Mouse (Mus musculus): Measurements from ENCODE around the gene Stard10. TPM values are rescaled to one million over a fixed set of nuclear protein-coding genes. Genes with fewer than 3 reads are reported as not detected.

The Stard10 gene
- total and polyA plus RNA-seq, 3 experiments = 53.1 to 113 (median 62.2) TPM

- Histone ChIP-seq H3K27me3 (ENCODE audit: control insufficient read depth, insufficient read depth, low read length) (no peaks in the 10 kb centered on the region), H3K36me3 (ENCODE audit: control insufficient read depth, insufficient read depth, low read length) (no peaks in the 10 kb centered on the region), H3K27ac (no peak overlapping the region), H3K4me1 (ENCODE audit: control insufficient read depth, insufficient read depth, low read length) (peaks cover 3% of the 10 kb centered on the region; the same call in 1 of the 2 replicates), H3K4me3 (no peak overlapping the region), H3K9ac (ENCODE audit: low read depth, low read length) (no peak overlapping the region), H3K79me2 (replicated peaks; ENCODE audit: control insufficient read depth, insufficient read depth, low read length) (no peaks in the 10 kb centered on the region)
- intact Hi-C loops (cut with DNase I) = no loop called here
- DNase-seq = no peak
- 44% methylated on average over 4 of the region's 4 CpGs for WGBS
- TF ChIP-seq CTCF (IDR thresholded peaks at IDR 0.05) (0 out of 2 replicates have a peak, but pooled peaks have one; percentile 14), EP300 (IDR thresholded peaks at IDR 0.05; ENCODE audit: insufficient read depth, low read depth, low read length) (no peak), POLR2A (IDR thresholded peaks at IDR 0.05; ENCODE audit: insufficient read depth, low read depth, low read length) (no peak)
Observed at GRCm38 (mm10) chr7:101328621-101329158, 11.8 kb downstream of the Stard10 start.

- WGBS = 85% methylated on average over 4 of the region's 4 CpGs
- Histone ChIP-seq H3K4me1 (ENCODE audit: control insufficient read depth, insufficient read depth, low read length) (peaks cover 3% of the 10 kb centered on the region; the same call in 1 of the 2 replicates), H3K27me3 (ENCODE audit: control insufficient read depth, insufficient read depth, low read length) (no peaks in the 10 kb centered on the region), H3K9ac (ENCODE audit: low read depth, low read length) (no peak overlapping the region), H3K79me2 (replicated peaks; ENCODE audit: control insufficient read depth, insufficient read depth, low read length) (no peaks in the 10 kb centered on the region), H3K27ac (no peak overlapping the region), H3K4me3 (no peak overlapping the region), H3K36me3 (ENCODE audit: control insufficient read depth, insufficient read depth, low read length) (no peaks in the 10 kb centered on the region)
- no peak for TF ChIP-seq POLR2A (IDR thresholded peaks at IDR 0.05; ENCODE audit: insufficient read depth, low read depth, low read length)
- no peak for TF ChIP-seq CTCF (IDR thresholded peaks at IDR 0.05)
- no peak for TF ChIP-seq EP300 (IDR thresholded peaks at IDR 0.05; ENCODE audit: insufficient read depth, low read depth, low read length)
- intact Hi-C loops (cut with DNase I) = no loop called here
- DNase-seq = no peak
Observed at GRCm38 (mm10) chr7:101329606-101330005, 12.7 kb downstream of the Stard10 start.

GRCm38 (mm10) chr7:101330074-101330840 is 13.4 kb downstream of the Stard10 start:
- Histone ChIP-seq H3K27ac (no peak overlapping the region), H3K36me3 (ENCODE audit: control insufficient read depth, insufficient read depth, low read length) (no peaks in the 10 kb centered on the region), H3K4me3 (no peak overlapping the region), H3K9ac (ENCODE audit: low read depth, low read length) (no peak overlapping the region), H3K79me2 (replicated peaks; ENCODE audit: control insufficient read depth, insufficient read depth, low read length) (no peaks in the 10 kb centered on the region), H3K27me3 (ENCODE audit: control insufficient read depth, insufficient read depth, low read length) (no peaks in the 10 kb centered on the region), H3K4me1 (ENCODE audit: control insufficient read depth, insufficient read depth, low read length) (peaks cover 3% of the 10 kb centered on the region; the same call in 1 of the 2 replicates)
- TF ChIP-seq EP300 (IDR thresholded peaks at IDR 0.05; ENCODE audit: insufficient read depth, low read depth, low read length) = no peak
- no peak for TF ChIP-seq CTCF (IDR thresholded peaks at IDR 0.05)
- TF ChIP-seq POLR2A (IDR thresholded peaks at IDR 0.05; ENCODE audit: insufficient read depth, low read depth, low read length) = no peak
- DNase-seq = no peak
- 73% methylated on average over 10 of the region's 10 CpGs for WGBS
- intact Hi-C loops (cut with DNase I) = no loop called here

GRCm38 (mm10) chr7:101330841-101331173 is 13.9 kb downstream of the Stard10 start:
- WGBS = 82% methylated on average over 4 of the region's 4 CpGs
- no peak overlapping the region for H3K27ac ChIP-seq
- no peaks in the 10 kb centered on the region for H3K79me2 ChIP-seq (replicated peaks; ENCODE audit: control insufficient read depth, insufficient read depth, low read length)
- peaks cover 3% of the 10 kb centered on the region; the same call in 1 of the 2 replicates for H3K4me1 ChIP-seq (ENCODE audit: control insufficient read depth, insufficient read depth, low read length)
- H3K9ac ChIP-seq (ENCODE audit: low read depth, low read length) = no peak overlapping the region
- TF ChIP-seq EP300 (IDR thresholded peaks at IDR 0.05; ENCODE audit: insufficient read depth, low read depth, low read length) = no peak
- no peak for TF ChIP-seq POLR2A (IDR thresholded peaks at IDR 0.05; ENCODE audit: insufficient read depth, low read depth, low read length)
- intact Hi-C loops (cut with DNase I) = no loop called here
- no peak overlapping the region for H3K4me3 ChIP-seq
- H3K27me3 ChIP-seq (ENCODE audit: control insufficient read depth, insufficient read depth, low read length) = no peaks in the 10 kb centered on the region
- DNase-seq = no peak
- H3K36me3 ChIP-seq (ENCODE audit: control insufficient read depth, insufficient read depth, low read length) = no peaks in the 10 kb centered on the region

GRCm38 (mm10) chr7:101332045-101332831 is 15.4 kb downstream of the Stard10 start:
- 94% methylated on average over 5 of the region's 5 CpGs for WGBS
- no peak for TF ChIP-seq POLR2A (IDR thresholded peaks at IDR 0.05; ENCODE audit: insufficient read depth, low read depth, low read length)
- TF ChIP-seq CTCF (IDR thresholded peaks at IDR 0.05) = no peak
- no peak for TF ChIP-seq EP300 (IDR thresholded peaks at IDR 0.05; ENCODE audit: insufficient read depth, low read depth, low read length)
- no peak overlapping the region for H3K9ac ChIP-seq (ENCODE audit: low read depth, low read length)
- H3K4me1 ChIP-seq (ENCODE audit: control insufficient read depth, insufficient read depth, low read length) = peaks cover 3% of the 10 kb centered on the region; the same call in 1 of the 2 replicates
- no peak overlapping the region for H3K27ac ChIP-seq
- H3K27me3 ChIP-seq (ENCODE audit: control insufficient read depth, insufficient read depth, low read length) = no peaks in the 10 kb centered on the region
- intact Hi-C loops (cut with DNase I) = no loop called here
- no peak overlapping the region for H3K4me3 ChIP-seq
- DNase-seq = no peak
- no peaks in the 10 kb centered on the region for H3K79me2 ChIP-seq (replicated peaks; ENCODE audit: control insufficient read depth, insufficient read depth, low read length)
- no peaks in the 10 kb centered on the region for H3K36me3 ChIP-seq (ENCODE audit: control insufficient read depth, insufficient read depth, low read length)
